Mouse (Mus musculus) ovary, postnatal 14 days (tissue): ENCODE data around the gene Ssr2.
A peak's percentile ranks its signal among the peaks of the same experiment; 100 is the strongest.
"Not testable (repeated sequence)": the region's sequence is repeated elsewhere in the genome, so short reads cannot be mapped to it uniquely, and the experiment has no call there.

Source experiments
- DNase-seq: peaks from one replicate; pipeline ENCODE4 v3.0.0; 2022; ENCODE audit warnings: low spot score

The Ssr2 gene

GRCm38 (mm10) chr3:88596547-88596946 is 20.9 kb downstream of the Ssr2 start:
- not testable (repeated sequence) for DNase-seq

GRCm38 (mm10) chr3:88602466-88602865 is 26.8 kb downstream of the Ssr2 start:
- DNase-seq, result no peak

- no peak for DNase-seq
Measured at GRCm38 (mm10) chr3:88603714-88604161, 28.1 kb downstream of the Ssr2 start.

DNA sequence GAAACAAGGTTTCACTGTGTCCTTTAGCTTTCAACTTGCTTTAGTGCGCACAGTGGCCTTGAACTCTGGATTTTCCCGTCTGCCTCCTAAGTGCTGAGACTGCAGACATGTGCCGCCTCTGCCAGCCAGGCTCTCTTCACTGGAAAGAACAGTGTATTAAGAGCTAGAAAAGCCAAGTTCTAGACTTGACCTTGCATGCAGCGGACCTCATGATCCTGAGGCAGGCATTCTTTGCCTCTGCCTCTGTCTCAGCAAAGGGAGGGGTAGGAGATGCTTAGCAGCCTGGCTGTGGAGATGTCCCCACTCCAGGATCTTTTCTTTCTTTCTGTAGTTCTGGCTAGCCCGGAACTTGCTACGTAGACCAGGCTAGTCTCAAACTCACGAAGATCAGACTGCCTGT is 29.2 kb downstream of the Ssr2 start:
- no peak for DNase-seq

GRCm38 (mm10) chr3:88605666-88606065 is 30.0 kb downstream of the Ssr2 start, which contains the start of gene Arhgef2:
TSS of gene Arhgef2 (plus strand) at chr3:88605966.
- DNase-seq, result not testable (repeated sequence)

GRCm38 (mm10) chr3:88607065-88607757 is 31.5 kb downstream of the Ssr2 start:
- DNase-seq, result peak; percentile 86

GRCm38 (mm10) chr3:88607758-88608138 is 32.1 kb downstream of the Ssr2 start:
- DNase-seq, result no peak

DNA sequence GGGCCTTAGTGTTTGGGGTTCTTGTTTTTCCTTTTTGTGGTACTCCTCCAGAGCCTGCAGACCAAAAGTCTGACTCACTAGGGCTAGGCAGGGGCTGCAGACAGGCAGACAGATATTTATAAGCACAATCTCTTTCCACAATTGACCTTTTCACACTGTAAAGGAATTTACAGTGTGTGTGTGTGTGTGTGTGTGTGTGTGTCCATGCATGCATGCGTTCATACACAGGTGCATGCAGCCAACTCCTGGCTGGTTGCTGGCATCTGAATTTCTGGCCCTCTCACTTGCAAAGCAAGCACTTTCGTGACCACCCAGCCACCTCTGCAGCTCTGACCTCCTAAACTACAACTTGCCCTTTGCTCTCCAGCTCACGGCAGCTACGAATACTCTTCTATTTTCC is 33.4 kb downstream of the Ssr2 start:
- DNase-seq, result no peak

DNA sequence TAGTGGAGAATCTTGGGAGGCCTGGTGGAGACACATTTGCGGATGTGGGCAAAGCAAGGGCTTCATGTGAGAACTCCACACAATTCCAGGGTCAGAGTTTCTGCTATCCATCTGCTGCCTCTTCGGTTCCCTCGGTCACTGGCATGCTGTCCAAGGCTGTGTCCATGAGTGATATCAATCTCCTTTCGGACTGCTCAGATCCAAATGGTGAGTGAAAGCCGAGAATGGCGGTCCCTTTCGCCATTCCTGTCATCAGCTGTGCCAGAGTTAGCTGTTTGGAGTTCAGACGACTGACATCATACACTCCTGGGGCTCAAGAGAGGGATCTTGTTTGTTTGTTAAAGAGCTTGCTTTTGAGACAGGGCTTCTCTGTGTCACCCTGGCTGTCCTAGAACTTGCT is 38.7 kb downstream of the Ssr2 start:
- no peak for DNase-seq

DNA sequence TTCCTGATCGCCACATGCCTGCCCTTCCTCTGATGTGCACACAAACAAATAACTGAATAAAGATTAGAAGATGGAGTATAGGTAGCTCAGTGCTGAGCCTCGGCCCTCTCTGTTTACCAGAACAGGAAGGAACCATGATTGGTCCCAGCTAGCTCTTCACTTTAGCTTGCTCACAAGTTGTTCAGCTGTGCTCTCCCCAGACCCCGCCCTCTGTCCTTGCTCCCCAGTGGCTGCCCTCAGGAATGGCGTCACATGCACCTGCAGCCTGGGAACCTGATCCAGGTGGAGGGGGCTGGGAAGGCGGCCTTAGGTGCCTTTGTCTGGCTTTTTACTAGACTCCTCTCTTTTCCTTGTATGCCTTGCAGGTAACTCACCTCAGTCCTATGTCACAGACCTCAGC is 39.4 kb downstream of the Ssr2 start:
- DNase-seq, result no peak

DNA sequence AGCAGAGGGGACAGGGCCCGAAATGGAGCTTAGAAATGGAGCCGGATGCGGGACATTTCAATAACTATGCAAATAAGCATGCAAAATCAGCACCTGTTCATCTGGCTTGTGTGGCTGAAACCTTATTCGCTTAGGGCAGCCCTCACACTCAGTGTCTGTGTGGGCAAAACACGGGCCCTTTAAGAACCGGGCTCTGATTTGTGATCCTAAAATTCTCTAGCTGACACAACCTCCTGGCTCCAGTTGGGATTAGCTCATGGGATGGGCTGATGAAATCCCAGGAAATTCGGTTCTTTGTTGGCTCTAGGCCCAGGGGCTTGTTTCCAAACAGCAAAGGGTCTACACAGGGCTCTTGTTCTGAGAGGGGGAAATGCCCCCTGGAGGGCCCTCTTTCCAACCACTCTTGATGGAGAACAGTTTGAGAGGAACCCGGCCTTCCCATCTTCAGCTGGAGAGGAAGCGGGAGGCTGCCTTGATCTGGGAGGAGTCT is 40.3 kb downstream of the Ssr2 start:
- no peak for DNase-seq

DNA sequence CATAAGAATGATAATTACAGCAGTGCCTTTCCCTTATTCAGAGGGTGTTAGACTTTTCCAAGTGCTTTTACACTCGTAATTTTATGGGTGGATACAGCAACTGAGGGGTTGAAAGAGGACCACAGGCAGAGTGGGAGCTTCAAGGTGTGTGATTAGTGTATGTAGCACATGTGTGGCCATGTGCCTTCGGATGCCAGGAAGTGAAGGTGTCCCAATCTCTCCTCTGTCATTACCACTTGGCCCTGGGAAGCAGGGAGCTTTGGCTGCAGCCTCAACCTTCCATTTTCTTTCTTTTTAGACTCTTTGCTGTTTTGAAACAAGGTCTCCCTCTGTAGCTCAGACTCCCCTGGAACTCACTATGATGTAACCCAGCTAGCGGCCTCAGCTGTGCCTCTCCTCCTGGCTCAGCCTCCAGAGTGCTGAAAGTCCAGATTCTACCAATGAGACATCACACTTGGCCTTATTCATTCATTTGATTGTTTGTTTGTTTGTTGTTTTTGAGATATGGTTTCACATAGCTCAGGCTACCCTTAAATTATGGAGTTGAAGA is 41.4 kb downstream of the Ssr2 start:
- no peak for DNase-seq

DNA sequence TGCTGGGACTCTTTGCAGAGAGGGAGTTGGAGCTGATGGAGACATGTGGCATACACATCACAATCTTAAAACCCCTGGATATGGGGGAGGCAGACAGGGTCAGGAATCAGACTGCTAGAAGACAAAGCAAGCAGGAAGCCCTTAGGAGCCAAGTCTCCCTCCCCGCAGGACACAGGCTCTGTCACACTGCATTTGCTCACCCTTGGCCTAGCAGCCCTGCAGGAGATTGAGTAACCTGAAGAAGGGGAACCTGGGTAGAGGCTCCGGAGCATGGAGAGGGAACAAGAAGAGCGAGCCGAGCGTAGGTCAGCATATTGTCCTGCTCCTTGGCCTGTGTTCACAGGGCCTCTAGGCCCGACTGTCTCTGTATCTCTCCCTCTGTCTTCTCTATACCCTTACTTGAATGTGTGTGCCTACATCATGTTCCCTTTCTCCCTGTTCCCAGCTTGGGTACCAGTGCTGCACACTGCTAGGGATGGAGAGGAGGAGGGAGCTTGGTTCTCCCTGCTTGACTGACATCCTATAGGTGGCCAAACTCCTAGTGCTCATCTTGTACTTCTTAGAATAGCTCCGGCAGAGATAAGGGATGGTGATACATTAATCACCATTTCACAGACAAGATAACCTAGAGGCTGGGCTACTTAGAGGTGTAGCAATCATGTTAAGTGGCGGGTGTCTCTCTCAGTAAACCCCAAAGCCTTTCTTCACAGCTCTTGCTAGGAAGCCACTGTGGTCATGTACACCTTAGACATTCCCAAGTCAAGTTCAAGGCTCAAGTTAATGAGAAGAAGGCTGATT is 42.6 kb downstream of the Ssr2 start:
- no peak for DNase-seq

DNA sequence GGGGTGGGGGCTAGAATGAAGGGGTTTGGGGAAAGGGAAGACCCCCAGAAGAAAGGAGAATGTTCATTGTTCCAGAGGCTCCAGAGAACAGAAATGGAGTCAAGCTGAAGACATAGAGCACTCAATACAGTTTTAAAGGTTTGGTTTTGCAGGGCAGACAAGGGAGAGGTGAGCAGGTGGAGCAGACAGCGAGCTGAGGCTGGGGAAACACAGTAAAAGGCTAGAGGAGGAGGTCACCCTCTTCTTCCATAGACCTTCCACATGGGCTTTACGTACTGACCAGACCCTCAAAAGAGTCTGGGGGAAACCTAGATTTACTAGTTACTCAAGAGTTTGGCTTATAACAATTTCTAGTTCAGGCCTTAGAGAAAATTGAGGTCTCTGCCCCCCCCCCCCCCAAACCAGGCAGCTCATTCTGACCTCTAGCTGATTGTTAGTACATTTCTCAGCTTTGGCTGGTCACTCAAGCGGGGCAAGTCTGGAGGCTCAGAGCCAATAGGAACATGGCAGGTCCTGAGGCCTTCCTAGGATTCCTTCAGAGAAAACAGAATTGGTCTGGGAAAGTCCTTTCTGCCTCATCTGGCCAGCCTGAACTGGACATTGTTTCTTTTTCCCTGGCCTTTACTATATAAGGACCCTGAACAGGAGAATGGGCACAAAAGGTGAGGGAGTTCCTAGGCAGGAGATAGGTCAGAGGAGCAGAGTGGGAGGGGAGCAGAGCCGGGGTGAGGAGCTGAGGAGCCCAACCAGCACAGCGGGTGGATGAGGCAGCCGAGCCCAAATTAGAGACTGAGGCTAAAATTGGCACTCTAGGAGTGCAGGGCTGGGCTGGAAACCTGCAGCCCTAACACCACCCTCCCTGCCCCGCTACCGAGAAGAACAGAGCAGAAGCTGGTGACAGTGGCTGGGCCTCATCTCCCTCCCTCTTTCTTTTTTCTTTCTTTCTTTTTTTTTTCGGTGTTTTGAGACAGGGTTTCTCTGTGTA is 43.7 kb downstream of the Ssr2 start:
- no peak for DNase-seq

GRCm38 (mm10) chr3:88620146-88620991 is 44.7 kb downstream of the Ssr2 start:
- DNase-seq, result no peak

DNA sequence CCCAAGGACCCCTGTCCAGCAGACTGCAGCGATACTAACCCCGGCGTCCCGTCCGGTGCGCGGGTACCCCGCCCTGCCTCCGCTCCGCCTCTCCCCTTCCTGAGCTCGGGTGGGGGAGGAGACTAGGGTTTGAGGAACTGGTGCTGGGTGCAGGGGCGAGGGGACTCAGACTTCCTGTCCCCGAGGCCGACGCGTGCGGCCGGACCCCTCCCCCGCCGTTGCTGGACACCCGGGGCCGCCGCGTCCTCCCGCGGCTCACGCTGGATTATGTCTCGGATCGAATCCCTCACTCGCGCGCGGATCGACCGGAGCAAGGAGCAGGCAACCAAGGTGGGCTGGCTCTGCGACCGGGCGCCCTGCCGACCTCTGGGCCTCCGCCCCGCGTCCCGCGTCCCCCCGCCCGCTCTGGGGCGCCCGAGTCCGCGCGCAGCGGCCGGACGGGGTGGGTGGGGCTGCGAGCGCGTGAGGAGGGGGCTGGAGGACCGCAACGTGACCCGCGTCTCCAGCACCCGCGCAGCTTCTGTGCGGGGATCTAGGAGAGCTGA is 45.4 kb downstream of the Ssr2 start:
- DNase-seq, result no peak

- no peak for DNase-seq
Measured at GRCm38 (mm10) chr3:88621537-88622112, 45.9 kb downstream of the Ssr2 start.

DNA sequence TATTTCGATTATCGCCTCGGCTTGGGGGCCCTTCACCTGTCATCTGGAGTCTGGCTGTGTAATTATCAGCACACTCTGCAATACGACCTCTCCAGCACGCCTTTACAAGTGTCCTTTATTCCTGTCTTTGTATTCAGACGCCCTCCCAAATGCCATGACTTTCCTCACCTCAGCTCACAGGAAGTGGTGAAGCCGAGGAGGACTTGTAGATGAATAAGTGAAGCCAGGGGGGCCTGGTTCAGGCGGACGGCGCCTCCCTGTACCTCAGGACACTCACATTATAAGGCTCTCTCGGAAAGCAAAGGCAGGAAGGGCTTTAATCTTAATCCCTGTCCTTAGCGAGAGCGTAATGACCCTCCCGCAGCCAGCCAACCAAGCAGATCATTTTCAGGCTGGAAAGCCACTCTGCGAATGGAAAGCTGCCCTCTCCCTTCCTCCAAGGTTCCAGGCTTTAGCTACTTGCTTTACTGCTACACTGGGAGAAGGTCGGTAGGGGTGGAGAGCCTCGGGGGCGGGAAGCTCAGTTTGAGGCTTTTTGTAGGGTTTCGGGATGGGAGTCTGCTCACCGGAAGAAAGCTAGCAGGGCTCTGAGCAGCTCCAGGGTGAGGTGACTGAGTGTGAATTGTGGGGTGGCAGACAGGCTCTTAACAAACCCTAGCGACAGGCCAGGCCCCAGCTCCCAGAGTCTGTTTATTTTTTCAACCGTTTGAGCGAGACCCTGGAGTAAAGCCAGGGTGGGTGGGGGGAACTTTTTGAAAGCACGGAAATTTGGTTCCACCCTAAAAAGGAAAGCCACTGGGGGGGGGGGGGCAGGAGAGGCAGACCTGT is 46.7 kb downstream of the Ssr2 start:
- no peak for DNase-seq

- DNase-seq, result no peak
Measured at GRCm38 (mm10) chr3:88622941-88623345, 47.3 kb downstream of the Ssr2 start.
